Mouse (Mus musculus) brown adipose tissue, adult 24 weeks (tissue): ENCODE measurements around the gene Fzd7. TPM values are rescaled to one million over a fixed set of nuclear protein-coding genes. Genes with fewer than 3 reads are reported as not detected.
A peak's percentile ranks its signal among the peaks of the same experiment; 100 is the strongest.

Experiments used
- H3K27ac ChIP-seq: fragments of 200-500 bp; replicated peaks from 2 replicates; pipeline ENCODE4 v1.5.1; 2012; ENCODE audit warnings: low read depth, mild to moderate bottlenecking, low read length
- H3K4me1 ChIP-seq: fragments of 200-500 bp; 2 replicates; pipeline ENCODE4 v1.6.1; 2012; ENCODE audit warnings: low read length, mixed read lengths; ENCODE audit not compliant: control insufficient read depth, insufficient read depth, insufficient read length
- H3K4me3 ChIP-seq: fragments of 200-500 bp; 2 replicates; pipeline ENCODE4 v1.5.1; 2012; ENCODE audit warnings: low read depth, mild to moderate bottlenecking, low read length, moderate library complexity; ENCODE audit not compliant: insufficient read depth
- polyA plus RNA-seq: library from polyadenylated mRNA; stranded (reverse); fragments of >200 nt; gene quantifications from 2 replicates; pipeline ENCODE4 v1.2.4, GENCODE M21; 2012; ENCODE audit not compliant: missing spikeins, insufficient read depth, insufficient read length

Gene Fzd7
- polyA plus RNA-seq, 1 experiment: 6.4 TPM

DNA sequence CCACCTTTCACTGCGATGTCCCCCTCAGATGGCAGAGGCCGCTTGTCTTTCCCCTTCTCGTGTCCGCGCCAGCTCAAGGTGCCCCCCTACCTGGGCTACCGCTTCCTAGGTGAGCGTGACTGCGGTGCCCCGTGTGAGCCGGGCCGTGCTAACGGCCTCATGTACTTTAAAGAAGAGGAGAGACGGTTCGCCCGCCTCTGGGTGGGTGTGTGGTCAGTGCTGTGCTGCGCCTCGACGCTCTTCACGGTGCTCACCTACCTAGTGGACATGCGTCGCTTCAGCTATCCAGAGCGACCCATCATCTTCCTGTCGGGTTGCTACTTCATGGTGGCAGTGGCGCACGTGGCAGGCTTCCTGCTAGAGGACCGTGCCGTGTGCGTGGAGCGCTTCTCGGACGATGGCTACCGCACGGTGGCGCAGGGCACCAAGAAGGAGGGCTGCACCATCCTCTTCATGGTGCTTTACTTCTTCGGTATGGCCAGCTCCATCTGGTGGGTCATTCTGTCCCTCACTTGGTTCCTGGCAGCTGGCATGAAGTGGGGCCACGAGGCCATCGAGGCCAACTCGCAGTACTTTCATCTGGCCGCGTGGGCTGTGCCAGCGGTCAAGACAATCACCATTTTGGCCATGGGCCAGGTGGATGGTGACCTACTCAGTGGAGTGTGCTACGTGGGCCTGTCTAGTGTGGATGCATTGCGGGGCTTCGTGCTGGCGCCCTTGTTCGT is 1.5 kb downstream of the Fzd7 start:
- Histone ChIP-seq H3K27ac (0 out of 2 replicates have a peak overlapping the region, but pooled peaks have one; percentile 27), H3K4me3 (peak overlapping the region; percentile 89), H3K4me1 (peaks cover 12% of the 10 kb centered on the region)

- peaks cover 12% of the 10 kb centered on the region for H3K4me1 ChIP-seq
- H3K4me3 ChIP-seq: peak overlapping the region; percentile 89
- H3K27ac ChIP-seq: no peak overlapping the region
These were observed 2.1 kb downstream of the Fzd7 start for GRCm38 (mm10) chr1:59484314-59484713.

GRCm38 (mm10) chr1:59484791-59485785 is 2.9 kb downstream of the Fzd7 start:
- H3K4me3 ChIP-seq: peak overlapping the region; percentile 89
- H3K4me1 ChIP-seq: peaks cover 12% of the 10 kb centered on the region
- H3K27ac ChIP-seq: peak overlapping the region; percentile 68; the same call in 1 of the 2 replicates

DNA sequence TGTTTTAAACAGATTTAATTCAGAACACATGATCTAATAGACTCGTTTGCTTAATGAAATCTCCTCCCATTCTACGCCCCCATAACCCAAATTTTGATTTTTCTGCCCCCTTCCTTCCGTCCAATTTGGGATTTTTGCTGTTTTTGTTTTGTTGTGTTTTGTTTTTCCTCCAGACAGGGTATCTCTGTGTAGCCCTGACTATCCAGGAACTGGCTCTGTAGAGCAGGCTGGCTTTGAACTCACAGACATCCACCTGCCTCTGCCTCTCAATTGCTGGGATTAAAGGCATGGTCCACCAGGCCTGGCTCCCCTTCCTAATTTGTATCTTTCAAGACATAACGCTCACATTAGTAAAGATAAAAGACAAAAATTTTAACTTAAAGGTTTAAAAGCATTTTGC is 3.6 kb downstream of the Fzd7 start:
- peaks cover 12% of the 10 kb centered on the region for H3K4me1 ChIP-seq
- H3K4me3 ChIP-seq: no peak overlapping the region; the same call in 1 of the 2 replicates
- peak overlapping the region; percentile 68 for H3K27ac ChIP-seq

DNA sequence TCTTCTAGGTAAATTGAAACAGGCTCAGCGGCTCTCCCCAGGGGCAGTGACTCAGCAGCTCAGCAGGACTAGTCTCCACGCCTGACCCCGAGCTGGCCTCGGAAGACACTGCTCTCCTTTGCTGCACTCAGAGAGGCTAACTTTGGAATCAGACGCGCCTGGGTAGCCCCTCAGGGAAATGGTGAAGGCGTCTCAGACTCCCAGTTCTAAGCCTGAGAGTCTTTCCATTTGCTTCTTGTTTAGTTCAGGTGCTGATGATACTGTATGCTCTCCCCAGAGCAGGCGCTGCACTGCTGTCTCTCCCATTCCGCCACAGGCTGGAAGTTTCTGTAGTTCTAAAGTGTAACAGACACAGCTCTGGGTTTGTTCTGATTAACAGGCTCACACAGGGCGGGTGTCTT is 5.4 kb downstream of the Fzd7 start:
- Histone ChIP-seq H3K4me1 (peaks cover 12% of the 10 kb centered on the region), H3K27ac (peak overlapping the region; percentile 91), H3K4me3 (peak overlapping the region; percentile 9; the same call in 1 of the 2 replicates)

DNA sequence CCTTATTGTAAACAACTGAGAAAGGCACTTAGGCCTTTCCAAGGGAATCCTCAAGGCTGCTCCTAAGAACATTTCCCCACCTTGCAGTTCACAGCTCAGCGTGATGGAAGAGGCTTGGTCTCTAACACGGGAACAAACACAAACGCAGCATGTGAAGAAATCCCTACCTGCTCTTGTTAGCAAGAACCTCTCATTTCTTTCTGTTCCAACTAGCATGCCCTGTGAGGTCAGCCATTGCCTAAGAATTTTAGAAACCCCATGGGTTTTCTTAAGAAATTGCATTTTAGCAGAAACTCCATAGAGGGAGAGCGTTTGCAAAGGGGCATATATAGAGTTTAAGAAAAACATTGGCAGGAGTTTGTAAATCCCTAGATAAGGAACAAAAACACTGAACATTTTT is 6.3 kb downstream of the Fzd7 start:
- H3K4me3 ChIP-seq: no peak overlapping the region
- H3K4me1 ChIP-seq: peaks cover 12% of the 10 kb centered on the region
- H3K27ac ChIP-seq: peak overlapping the region; percentile 81

DNA sequence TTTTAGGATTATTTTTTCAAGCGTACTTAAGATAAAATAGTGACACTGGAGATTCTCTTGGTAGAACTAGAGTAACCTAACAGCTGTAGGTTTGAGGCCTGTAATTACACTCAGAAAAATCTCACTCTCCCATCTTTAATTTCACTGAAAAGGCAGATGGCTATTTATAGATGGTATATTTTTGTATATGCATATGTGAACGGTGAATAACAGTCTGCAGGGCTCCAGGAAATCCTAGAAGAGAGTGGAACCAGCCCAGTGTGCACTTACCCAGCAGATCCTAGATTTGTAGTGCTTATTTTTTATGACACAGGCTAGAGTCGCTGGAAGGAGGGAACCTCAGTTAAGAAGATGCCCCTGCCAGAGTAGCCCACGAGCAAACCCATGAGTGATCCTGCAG is 6.8 kb downstream of the Fzd7 start:
- H3K4me1 ChIP-seq: peaks cover 10% of the 10 kb centered on the region
- H3K4me3 ChIP-seq: no peak overlapping the region
- no peak overlapping the region for H3K27ac ChIP-seq

DNA sequence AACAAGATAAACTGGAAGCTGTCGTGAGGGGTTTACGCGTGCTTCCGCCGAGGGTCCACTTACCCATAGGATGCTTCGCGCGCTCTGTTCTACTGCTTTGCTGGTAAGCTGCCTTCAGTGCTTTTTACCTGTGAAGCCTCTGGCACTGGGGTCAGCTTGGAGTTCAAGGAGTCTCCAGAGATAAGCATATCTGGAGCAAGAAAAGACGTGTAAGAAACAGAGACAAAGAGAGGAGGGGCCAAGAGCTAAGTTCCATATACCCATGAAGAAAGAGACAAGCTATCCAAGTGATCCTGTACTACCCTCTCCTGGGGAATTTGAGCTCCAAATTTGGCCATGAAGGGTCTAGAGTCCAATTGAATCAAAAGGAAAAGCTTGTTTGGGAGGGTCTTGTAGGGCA is 9.3 kb downstream of the Fzd7 start:
- no peak overlapping the region for H3K27ac ChIP-seq
- no peak overlapping the region for H3K4me3 ChIP-seq
- H3K4me1 ChIP-seq: peaks cover 6% of the 10 kb centered on the region; the same call in 1 of the 2 replicates

GRCm38 (mm10) chr1:59492432-59492831 is 10.2 kb downstream of the Fzd7 start:
- peaks cover 6% of the 10 kb centered on the region; the same call in 1 of the 2 replicates for H3K4me1 ChIP-seq
- no peak overlapping the region for H3K27ac ChIP-seq
- no peak overlapping the region for H3K4me3 ChIP-seq

DNA sequence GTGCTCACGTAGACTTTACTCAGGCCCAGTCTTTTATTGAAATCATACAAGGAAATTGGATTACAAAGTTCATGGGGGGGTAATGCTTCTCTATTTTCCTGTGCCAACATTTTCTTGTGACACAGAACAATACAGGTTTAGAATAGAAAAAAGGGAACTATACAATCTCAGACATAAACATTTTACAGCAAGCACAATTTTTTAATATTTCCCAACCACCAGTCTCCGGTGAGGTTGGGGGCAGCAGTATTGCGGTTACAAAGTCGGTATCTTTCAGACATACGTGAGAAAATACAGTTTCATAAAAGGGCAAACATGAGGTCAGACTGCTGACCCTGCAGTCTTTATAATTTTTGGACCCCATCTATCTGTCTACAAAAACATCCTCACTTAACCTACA is 13.7 kb downstream of the Fzd7 start:
- no peaks in the 10 kb centered on the region for H3K4me1 ChIP-seq

GRCm38 (mm10) chr1:59497741-59498613 is 15.8 kb downstream of the Fzd7 start:
- Histone ChIP-seq H3K4me3 (no peak overlapping the region), H3K27ac (no peak overlapping the region), H3K4me1 (no peaks in the 10 kb centered on the region)

More for the DNA sequence above, 13.7 kb downstream of the Fzd7 start:
- Histone ChIP-seq H3K27ac (no peak overlapping the region), H3K4me3 (no peak overlapping the region)

DNA sequence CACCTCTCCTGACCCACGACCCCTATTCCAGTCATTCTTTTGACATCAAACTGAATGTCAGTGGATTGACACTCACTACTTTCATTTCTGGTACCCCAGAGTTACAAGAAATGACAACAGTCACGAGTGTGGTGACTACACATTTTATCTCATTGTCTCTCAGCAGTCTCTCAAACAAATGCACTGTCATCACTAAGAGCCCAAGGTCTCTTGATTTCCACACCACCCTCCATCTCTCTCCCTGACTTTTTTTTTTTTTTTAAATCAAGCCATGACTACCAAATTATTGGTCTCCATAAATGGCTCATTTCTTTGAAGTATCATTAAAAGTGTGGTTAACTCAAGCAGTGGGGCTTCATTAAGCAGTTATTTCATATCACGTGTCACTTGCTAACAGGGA is 17.1 kb downstream of the Fzd7 start:
- Histone ChIP-seq H3K27ac (no peak overlapping the region), H3K4me1 (no peaks in the 10 kb centered on the region), H3K4me3 (no peak overlapping the region)

- Histone ChIP-seq H3K27ac (no peak overlapping the region), H3K4me3 (no peak overlapping the region), H3K4me1 (no peaks in the 10 kb centered on the region)
These were observed 20.1 kb downstream of the Fzd7 start for GRCm38 (mm10) chr1:59502355-59502754.

- Histone ChIP-seq H3K27ac (no peak overlapping the region), H3K4me1 (no peaks in the 10 kb centered on the region), H3K4me3 (no peak overlapping the region)
These were observed 21.6 kb downstream of the Fzd7 start for GRCm38 (mm10) chr1:59503659-59504301.
